Mouse (Mus musculus) monocyte, adult 5-6 weeks (primary cell): ENCODE measurements around the gene Iqcd. TPM values are rescaled to one million over a fixed set of nuclear protein-coding genes. Genes with fewer than 3 reads are reported as not detected.

ENCODE experiments used
- ATAC-seq: fragments of 153-309, 156-312 bp; replicated peaks from 2 replicates; pipeline ENCODE4 v1.8.0; 2017; ENCODE audit warnings: mild to moderate bottlenecking; ENCODE audit not compliant: low TSS enrichment, insufficient number of reproducible peaks, severe bottlenecking, poor library complexity, low FRiP score
- total RNA-seq: library from RNA; stranded (forward); fragments of 200-1000, 200-491, 200-594 nt; gene quantifications from 3 replicates; pipeline ENCODE4 v1.2.3, GENCODE M21; 2017

Gene Iqcd
- total RNA-seq, 1 experiment from 2014 or later: 0.57 TPM

DNA sequence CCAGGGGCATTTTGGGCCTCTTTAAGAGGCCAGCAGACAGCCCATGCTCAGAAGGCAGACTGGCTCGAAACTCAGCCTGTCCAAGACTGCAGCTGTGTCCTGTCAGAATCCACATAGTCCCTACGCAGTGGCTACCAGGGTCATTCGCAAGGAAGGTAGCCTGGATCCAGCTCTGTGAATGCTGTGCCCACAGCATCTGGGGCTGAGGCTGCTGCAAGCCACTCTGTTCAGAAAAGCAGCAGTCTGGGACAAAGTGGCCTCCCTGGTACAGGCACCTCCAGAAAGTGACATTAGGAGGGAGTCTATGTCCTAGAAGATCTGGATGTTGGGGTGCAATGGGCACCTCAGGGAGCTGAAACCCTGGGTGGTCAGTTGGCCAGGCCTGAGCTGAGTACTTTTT is 19.0 kb upstream of the Iqcd start:
- 0 out of 2 replicates have a peak, but pooled peaks have one; percentile 19 for ATAC-seq

DNA sequence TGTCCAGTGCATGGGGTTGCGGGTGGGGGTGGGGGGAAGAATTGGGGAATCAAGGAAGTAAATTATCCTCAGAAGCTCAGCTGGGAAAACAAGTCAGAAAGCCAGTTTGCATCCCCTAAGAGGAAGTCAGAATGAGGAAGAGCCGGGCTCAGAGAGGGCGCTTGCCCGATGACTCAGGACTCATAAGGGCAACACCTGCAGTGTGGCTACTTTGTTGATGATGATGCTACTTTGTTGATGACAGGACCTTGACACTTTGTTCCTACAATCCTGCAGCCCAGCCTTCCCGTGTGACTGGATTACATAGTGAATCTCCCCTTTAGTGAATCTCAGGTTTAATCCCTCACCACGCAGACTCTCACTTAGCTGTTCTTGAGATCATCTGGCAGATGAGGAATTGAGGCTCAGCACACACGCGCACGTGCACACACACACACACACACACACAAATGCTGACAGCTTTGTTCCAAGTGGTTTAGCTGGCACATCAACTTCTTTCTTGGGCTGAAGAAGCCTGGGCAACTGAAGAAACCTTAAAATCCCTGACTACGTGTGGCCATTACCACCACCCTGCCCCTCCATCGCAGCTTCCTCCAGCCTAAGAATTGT is 18.4 kb upstream of the Iqcd start:
- ATAC-seq: peak; percentile 77

DNA sequence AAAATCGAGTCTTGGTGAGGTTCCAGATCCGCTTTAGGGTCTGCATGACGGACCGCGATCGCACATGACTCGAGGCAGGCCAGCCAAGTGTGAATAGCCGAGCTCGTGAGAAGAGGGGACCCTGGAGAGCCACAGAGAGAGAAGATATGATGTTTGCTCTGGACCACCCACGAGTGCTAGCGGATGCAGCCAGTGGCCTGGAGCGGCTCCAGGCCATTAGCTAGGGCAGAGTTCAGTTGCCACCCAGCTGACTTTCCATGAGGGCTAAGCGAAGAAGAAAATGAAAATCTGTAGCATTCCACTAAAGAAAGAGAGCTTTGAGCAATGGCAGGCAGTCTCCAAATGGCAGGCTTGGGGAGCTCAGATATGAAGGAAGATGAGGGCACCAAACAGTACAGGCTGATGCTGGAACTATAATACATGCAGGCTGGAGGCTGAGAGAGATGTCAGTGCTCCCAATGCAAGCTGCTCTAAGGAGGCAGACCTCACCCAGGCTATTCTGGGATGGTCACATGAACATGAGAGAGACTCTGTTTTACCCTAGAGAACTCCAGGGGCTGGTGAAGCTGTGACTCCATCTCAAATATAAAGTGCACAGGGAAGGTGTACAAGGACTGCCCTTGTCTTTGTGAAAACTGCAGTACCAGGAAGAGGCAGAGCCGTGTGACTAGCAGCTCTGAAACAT is 17.6 kb upstream of the Iqcd start:
- no peak for ATAC-seq

DNA sequence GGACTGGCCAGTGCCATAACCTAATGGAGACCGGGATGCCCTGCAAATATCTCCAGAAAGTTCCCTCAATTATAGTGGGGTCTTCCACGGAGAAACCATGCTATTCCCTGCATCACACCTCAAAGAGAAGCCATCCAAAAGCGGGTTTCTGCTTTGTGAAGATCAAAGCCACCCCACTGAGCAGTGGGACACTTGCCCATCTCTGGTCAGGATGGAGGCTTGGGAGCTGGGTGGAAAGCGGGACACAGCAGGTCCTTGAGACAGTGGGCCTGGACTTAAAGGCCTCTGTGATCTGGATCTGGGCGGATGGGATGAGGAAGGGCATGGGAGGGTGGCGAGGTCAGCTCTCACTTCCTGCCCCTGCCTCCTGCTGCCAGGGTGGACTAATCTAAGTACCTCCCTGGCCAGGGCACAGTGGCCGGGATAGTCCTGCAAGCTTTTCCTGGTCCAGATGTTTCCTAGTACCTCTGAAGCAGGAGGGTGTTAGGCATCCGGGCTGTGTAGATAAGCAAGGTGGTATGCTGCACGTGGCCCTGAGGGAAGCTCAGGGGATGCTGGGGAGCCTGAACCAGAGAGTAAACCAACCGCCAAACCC is 14.2 kb upstream of the Iqcd start:
- ATAC-seq: no peak

DNA sequence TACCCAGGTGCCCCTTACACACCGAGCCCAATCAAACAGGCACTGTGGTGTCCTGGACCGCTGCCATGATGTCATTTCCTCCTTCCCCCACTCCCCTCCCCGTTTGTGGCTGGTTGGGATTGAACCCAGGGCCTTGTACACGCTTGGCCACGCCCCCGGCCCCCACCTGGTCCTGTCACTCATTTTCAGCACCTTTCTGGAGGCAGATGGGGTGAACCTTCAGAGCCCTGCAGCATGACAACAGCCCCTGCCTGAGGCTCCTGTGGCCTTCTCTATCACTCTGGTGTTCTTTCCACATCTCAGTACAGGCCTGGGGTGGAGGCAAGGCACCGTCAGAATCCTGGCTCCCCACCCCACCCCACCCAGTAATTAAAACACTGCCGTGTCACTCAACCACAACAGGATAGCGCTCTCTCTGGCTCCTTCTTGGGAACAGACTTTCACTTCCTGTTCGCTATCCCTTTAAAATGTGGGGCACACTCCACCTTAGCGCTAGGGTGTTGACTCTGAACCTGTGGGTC is 12.0 kb upstream of the Iqcd start:
- peak; percentile 30 for ATAC-seq

DNA sequence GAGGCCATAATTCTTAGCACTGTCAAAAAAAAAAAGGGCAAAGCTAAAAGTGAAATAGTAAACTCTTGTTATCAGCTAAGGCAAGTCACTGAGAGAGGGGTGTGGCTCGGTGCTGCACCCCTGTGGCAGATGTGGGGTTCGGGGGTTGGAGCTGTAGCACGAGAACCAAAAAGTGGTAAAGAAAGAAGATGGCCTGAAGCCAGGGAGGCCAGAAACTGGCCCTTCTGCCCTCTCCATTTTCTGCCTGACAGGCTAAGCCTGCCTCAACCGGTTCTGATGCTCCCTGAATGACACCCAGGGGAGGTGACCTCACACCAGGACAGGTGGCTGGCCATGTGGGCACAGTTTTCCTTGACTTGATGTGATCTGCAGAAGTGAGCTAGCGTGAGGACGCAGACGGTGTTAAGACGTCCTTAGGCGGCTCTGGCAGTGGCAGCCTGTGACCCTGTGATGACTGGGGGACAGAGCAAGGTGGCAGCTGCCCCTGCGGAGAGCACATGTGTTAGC is 10.8 kb upstream of the Iqcd start:
- no peak for ATAC-seq

DNA sequence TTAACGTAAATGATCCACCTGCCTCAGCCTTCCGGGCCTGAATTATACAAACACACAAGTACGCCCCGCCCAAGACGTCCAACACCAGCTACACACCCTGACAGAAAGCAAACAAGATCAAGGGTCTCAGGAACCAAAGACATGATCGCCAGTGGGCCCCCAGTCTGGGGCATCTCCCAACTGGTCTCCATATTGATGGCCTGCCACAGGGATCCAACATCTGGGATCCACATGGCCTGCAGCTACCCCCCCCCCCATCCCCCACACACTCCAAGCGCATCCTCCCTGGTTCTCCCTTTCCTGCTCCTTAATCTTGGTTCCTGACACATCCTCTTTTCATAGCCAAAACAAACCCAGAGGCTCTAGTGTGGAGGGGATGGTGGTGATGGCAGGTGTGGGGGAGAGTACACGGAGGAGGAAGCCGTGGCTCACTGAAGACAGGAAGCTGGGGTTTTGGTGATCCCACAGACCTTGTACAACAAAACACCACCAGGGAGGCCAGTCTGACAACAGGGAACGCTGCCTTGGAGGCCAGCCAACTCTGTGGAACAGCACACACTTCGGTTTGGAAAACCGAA is 10.2 kb upstream of the Iqcd start:
- peak; percentile 44 for ATAC-seq

DNA sequence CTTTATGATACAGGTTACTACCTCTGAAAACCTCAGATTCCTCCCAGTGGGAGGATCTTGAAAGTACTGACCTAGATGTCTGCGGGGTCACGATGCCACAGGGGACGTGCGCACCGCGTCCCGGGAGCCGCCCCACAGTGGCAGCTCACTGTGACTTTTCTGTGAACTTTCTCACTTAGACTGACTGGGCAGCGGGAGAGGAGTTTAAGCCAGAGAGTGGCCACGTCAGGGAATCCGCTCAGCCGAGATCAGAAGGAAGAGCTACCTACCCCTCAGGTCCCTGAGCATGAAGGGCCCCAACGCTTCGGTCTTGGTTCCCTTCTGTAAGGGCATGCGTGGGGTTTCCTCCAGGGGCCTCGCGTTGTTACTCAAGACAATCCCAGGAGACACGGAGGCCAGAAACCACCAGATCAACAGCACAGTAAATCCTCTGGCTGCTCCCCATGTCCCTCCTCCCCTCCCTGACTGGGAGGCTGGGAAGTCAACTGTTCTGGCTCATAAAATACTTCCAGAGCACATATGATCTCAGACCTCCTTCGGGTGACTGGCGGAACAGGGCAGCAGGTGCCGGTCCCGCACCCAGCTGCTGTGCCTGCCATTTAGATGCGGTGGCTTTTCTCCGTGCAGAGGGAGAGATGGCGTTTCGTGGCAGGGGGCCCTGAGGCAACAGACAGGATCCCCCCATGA is 9.5 kb upstream of the Iqcd start:
- ATAC-seq: peak; percentile 69

DNA sequence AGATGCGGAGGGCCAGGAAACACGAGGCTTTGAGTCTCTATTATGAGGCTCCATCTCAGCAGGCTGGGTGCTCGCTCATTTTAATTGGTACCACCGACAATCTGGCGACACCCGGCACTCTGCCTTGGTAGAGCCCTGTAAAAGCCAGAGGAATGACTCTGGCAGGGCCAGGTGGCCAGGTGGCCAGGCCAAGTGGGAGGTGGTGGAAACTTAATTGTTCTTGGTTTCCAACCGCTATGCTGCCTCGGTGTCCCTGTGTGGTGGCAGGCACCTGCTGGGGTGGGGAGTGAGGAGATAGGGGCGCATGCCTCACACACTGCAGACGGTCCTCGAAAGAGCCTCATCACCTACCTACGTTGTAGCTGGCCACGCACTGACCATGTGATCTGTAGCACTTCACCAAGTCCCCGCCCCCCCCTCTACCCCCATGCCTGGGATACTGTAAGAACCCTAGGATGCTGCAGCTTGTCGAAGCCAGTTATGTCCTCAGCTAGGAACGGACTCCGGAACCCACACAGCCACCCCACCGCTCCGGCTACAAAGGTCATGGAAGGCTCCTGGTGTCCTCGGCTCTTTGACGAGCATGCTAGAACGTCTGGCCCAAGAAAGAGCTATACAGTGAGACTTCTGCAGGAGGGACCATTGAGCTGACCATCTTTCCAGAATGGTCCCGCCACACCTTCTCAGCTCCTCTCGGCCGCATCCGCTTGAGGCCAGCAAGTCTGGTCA is 8.8 kb upstream of the Iqcd start:
- no peak for ATAC-seq

DNA sequence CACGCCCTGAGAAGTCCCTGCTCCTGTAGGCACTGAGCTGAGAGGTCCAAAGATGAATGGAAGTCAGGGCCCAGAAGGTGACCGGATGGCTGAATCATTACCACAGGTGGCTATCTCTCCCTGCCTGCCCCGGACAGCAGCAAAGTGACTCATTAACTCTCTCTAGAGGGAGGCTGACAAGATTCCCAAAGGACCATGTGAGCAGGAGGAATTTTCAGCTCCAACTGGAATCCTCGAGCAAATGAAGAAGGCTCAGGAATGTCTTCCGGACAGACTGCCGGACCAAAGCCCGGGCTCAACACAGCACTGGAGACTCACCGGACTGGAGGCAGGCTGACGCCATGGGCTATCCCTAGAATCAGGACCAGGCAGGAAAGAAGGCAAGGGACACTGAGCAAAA is 6.8 kb upstream of the Iqcd start:
- ATAC-seq: no peak

DNA sequence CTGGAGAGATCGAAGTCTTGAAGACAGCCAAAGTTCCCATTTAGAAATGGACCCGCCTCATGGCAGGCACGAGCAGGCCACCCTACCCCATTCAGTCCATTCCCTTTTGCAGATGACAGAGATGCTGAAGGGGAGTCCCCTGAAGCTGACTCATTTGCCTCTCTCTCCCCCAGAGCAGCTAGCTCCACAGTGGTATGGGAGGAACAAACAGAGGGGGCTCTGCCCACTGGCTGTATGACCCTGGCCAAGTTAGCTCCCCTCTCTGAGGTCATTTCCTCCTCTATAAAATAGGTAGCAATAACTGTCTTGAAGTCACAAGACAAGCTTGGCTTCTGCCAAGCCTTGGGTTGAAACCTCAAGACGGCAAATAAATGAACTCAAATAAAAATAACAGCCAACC is 5.3 kb upstream of the Iqcd start:
- ATAC-seq: no peak

DNA sequence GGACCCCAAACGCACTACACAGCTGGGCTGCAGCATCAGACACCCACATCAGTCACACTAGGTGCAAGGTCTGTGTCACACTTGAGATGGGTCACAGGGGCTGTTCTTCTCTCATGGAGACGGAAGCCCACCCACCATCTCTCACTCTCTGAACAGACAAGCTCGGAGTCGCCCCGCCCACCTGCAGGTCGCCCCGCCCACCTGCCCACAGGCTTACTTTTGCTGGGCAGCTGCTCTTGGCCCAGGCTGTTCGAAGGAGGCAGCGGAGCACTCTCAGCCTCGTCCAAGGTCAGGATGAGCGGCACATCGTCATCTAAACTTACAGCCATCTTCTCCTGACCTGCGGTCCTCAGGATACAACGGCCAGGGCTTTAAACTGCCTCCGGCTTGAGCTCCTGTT is 3.8 kb upstream of the Iqcd start:
- ATAC-seq: no peak

DNA sequence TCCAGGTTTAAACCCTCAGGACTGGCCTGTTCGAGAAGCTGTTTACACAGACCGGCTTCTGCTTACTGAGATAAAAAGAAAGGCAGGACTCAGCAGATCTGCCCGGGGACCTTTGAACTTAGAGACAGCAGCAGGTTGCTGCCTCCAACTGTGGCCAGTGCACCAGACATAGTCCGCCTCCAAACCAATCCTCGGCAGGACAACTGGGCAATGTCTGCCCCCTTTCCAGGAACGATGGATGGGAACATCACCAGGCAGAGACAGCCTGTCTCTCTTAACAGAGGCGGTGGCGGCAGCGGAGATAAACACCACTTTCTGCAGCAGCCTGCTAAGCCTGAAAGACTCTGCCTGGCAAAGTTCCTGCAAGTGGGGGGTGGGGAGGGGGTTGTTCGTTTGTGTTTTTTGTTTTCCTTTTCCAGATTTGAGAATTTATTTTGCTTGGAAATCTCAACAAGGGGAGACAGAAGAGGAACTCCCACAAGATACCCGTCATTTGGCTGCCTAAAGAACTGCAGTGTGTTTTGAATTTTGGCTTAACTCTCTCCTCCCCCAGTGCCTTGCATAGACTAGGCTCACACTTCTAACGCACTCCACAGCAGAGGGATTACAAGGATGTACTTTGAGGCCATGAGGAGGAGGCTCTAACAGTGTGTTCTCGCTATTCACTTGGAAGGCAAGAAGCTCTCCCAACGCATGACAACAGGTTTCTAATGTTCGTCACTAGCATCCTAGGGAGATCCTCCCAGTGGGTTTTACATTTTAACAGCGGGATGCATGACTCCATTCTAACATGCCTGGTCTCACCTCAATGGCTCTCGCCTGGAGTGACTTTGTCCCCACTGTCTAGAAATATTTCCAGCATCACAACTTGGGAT is 1.8 kb upstream of the Iqcd start:
- ATAC-seq: no peak

DNA sequence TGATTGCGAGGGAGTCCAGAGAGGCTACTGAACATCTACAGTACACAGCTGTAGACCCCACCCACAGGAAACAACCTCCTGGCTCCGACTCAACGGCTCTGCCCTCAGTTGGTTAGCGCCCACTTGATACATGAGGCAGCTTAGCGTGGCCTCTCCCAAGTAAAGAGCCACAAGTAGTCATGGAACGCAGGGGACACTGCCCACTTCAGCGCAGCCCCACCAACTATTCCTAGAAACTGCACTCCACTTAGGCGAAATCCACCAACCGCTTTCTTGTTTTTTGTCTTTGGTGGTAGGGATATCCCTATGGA is 1.2 kb upstream of the Iqcd start:
- ATAC-seq: no peak

DNA sequence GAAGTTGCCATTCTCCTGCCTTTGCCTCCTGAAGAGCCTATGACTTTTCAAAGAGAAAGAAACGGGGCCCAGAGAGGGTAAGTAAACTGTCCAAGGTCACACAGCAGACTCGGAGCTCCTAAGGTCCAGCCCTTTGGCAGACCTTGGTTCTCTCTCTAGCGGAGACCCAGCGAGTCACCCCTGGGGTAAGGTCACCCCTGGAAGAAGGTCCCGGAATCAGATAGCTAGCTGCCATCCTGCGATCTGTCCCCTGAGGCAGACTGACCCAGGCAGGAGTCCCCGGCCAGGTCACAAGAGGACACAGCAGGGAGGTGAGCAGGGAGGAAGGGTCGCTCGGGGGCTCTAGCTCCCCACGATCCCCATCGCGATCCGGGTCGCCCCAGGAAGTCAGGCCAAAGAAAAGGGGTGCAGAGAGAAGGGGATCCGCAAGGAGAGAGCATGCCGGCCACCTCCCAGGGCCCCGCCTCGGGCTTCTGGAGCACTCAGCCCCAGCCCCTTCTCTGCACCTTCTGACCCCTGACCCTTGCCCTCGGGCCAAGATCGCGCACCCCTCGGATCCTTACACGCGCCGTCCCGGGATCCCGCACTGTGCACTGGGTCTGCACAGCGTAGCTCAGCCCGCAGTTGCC is 762 bp upstream of the Iqcd start:
- ATAC-seq: no peak

DNA sequence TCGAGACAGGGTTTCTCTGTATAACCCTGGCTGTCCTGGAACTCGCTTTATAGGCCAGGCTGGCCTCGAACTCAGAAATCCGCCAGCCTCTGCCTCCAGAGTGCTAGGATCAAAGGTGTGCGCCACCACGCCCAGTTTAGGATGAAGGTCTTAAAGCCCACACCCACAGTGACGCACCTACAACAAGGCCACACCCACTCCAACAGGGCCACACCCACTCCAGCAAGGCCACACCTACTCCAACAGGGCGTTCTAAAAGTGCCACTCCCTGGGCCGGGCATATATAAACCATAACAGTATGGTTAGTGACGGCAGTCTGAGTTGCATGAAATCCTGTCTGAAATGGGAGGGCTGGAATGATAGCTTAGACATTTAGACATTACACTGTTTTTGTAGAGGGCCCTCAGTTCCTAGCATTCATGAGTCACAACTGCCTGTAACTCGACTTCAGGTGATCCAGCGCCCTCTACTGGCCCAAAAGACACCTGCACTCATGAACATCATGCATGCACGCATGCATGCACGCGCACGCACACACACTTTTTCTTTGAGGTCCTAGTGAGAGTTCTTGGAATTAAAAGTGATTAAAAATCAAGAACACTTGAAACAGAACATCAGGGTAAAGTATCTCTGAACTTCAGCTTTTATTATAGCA is 1.7 kb downstream of the Iqcd start:
- ATAC-seq: no peak

DNA sequence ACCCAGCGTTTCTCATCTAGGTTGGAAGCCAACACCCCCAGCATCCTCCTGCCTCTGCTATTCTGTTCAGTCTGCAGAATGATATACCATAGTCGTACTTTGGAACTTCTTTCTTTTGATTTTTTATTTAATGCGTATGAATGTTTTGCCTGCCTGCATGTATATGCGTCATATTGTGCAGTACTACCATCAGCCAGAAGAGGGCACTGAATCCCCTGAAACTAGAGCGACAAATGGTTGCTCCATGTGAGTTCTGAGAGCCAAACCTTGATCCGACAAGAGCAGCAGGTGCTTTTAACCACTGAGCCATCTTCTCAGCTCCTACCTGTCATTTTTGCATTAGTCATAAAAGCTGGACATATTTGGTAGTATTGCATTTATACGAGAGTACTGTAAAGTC is 3.3 kb downstream of the Iqcd start:
- ATAC-seq: no peak
